Mouse (Mus musculus): Measurements from ENCODE around the gene Galnt7. TPM values are rescaled to one million over a fixed set of nuclear protein-coding genes. Genes with fewer than 3 reads are reported as not detected.
A peak's percentile ranks its signal among the peaks of the same experiment; 100 is the strongest.

The Galnt7 gene
- polyA plus RNA-seq, 1 experiment from 2014 or later: 17.3 TPM

- H3K9ac ChIP-seq (ENCODE audit: low read depth, low read length): no peak overlapping the region
- no peaks in the 10 kb centered on the region for H3K27me3 ChIP-seq (ENCODE audit: control insufficient read depth, insufficient read depth, low read length)
- no peak overlapping the region for H3K4me3 ChIP-seq (ENCODE audit: low read depth, low read length)
- no peaks in the 10 kb centered on the region for H3K4me1 ChIP-seq (replicated peaks; ENCODE audit: control insufficient read depth, insufficient read depth, low read length)
- no peak overlapping the region for H3K4me2 ChIP-seq (replicated peaks; ENCODE audit: low read depth, low read length)
- H3K27ac ChIP-seq (ENCODE audit: low read depth, low read length): no peak overlapping the region
- no peaks in the 10 kb centered on the region for H3K9me3 ChIP-seq (ENCODE audit: control insufficient read depth, low read length)
- WGBS: 58% methylated on average over 11 of the region's 11 CpGs
- DNase-seq (ENCODE audit: low spot score) (peak; percentile 19), ATAC-seq (ENCODE audit: low FRiP score) (no peak)
- H3K36me3 ChIP-seq (ENCODE audit: control insufficient read depth, insufficient read depth, low read length): no peaks in the 10 kb centered on the region
These were observed 83.4 kb downstream of the Galnt7 start for GRCm38 (mm10) chr8:57569400-57569795.

GRCm38 (mm10) chr8:57568633-57569399, 84.0 kb downstream of the Galnt7 start:
- ATAC-seq (ENCODE audit: low FRiP score): no peak
- 71% methylated on average over 18 of the region's 18 CpGs for WGBS
- DNase-seq (ENCODE audit: low spot score): no peak

GRCm38 (mm10) chr8:57567998-57568397, 84.8 kb downstream of the Galnt7 start:
- WGBS: 92% methylated on average over 7 of the region's 7 CpGs
- H3K9me3 ChIP-seq (ENCODE audit: control insufficient read depth, low read length): no peaks in the 10 kb centered on the region

More at GRCm38 (mm10) chr8:57568633-57569399, 84.0 kb downstream of the Galnt7 start:
- Histone ChIP-seq H3K4me2 (replicated peaks; ENCODE audit: low read depth, low read length) (no peak overlapping the region), H3K4me1 (replicated peaks; ENCODE audit: control insufficient read depth, insufficient read depth, low read length) (no peaks in the 10 kb centered on the region), H3K36me3 (ENCODE audit: control insufficient read depth, insufficient read depth, low read length) (no peaks in the 10 kb centered on the region), H3K27ac (ENCODE audit: low read depth, low read length) (no peak overlapping the region), H3K4me3 (ENCODE audit: low read depth, low read length) (no peak overlapping the region), H3K9ac (ENCODE audit: low read depth, low read length) (no peak overlapping the region), H3K27me3 (ENCODE audit: control insufficient read depth, insufficient read depth, low read length) (no peaks in the 10 kb centered on the region), H3K9me3 (ENCODE audit: control insufficient read depth, low read length) (no peaks in the 10 kb centered on the region)

GRCm38 (mm10) chr8:57565039-57565438, 87.8 kb downstream of the Galnt7 start:
- Histone ChIP-seq H3K27ac (ENCODE audit: low read depth, low read length) (no peak overlapping the region), H3K9ac (ENCODE audit: low read depth, low read length) (no peak overlapping the region), H3K27me3 (ENCODE audit: control insufficient read depth, insufficient read depth, low read length) (no peaks in the 10 kb centered on the region), H3K4me3 (ENCODE audit: low read depth, low read length) (no peak overlapping the region), H3K4me2 (replicated peaks; ENCODE audit: low read depth, low read length) (no peak overlapping the region), H3K4me1 (replicated peaks; ENCODE audit: control insufficient read depth, insufficient read depth, low read length) (no peaks in the 10 kb centered on the region), H3K36me3 (ENCODE audit: control insufficient read depth, insufficient read depth, low read length) (no peaks in the 10 kb centered on the region), H3K9me3 (ENCODE audit: control insufficient read depth, low read length) (no peaks in the 10 kb centered on the region)
- no peak for DNase-seq (ENCODE audit: low spot score)
- no peak for ATAC-seq (ENCODE audit: low FRiP score)
- 90% methylated on average over 5 of the region's 6 CpGs for WGBS

More at GRCm38 (mm10) chr8:57567998-57568397, 84.8 kb downstream of the Galnt7 start:
- Histone ChIP-seq H3K27ac (ENCODE audit: low read depth, low read length) (no peak overlapping the region), H3K4me1 (replicated peaks; ENCODE audit: control insufficient read depth, insufficient read depth, low read length) (no peaks in the 10 kb centered on the region), H3K4me3 (ENCODE audit: low read depth, low read length) (no peak overlapping the region), H3K4me2 (replicated peaks; ENCODE audit: low read depth, low read length) (no peak overlapping the region), H3K36me3 (ENCODE audit: control insufficient read depth, insufficient read depth, low read length) (no peaks in the 10 kb centered on the region), H3K9ac (ENCODE audit: low read depth, low read length) (no peak overlapping the region), H3K27me3 (ENCODE audit: control insufficient read depth, insufficient read depth, low read length) (no peaks in the 10 kb centered on the region)
- ATAC-seq (ENCODE audit: low FRiP score) (no peak), DNase-seq (ENCODE audit: low spot score) (no peak)

- Histone ChIP-seq H3K9me3 (ENCODE audit: control insufficient read depth, low read length) (no peaks in the 10 kb centered on the region), H3K4me3 (ENCODE audit: low read depth, low read length) (no peak overlapping the region), H3K27me3 (ENCODE audit: control insufficient read depth, insufficient read depth, low read length) (no peaks in the 10 kb centered on the region), H3K4me1 (replicated peaks; ENCODE audit: control insufficient read depth, insufficient read depth, low read length) (no peaks in the 10 kb centered on the region), H3K27ac (ENCODE audit: low read depth, low read length) (no peak overlapping the region), H3K9ac (ENCODE audit: low read depth, low read length) (no peak overlapping the region), H3K36me3 (ENCODE audit: control insufficient read depth, insufficient read depth, low read length) (no peaks in the 10 kb centered on the region), H3K4me2 (replicated peaks; ENCODE audit: low read depth, low read length) (no peak overlapping the region)
- ATAC-seq (ENCODE audit: low FRiP score) (no peak), DNase-seq (ENCODE audit: low spot score) (no peak)
- WGBS: 93% methylated on average over 15 of the region's 15 CpGs
These were observed 89.1 kb downstream of the Galnt7 start for GRCm38 (mm10) chr8:57563726-57564125.

- no peaks in the 10 kb centered on the region for H3K36me3 ChIP-seq (ENCODE audit: control insufficient read depth, insufficient read depth, low read length)
- H3K4me3 ChIP-seq (ENCODE audit: low read depth, low read length): no peak overlapping the region
- 96% methylated on average over 3 of the region's 3 CpGs for WGBS
- DNase-seq (ENCODE audit: low spot score) (no peak), ATAC-seq (ENCODE audit: low FRiP score) (no peak)
- H3K27ac ChIP-seq (ENCODE audit: low read depth, low read length): no peak overlapping the region
- no peaks in the 10 kb centered on the region for H3K27me3 ChIP-seq (ENCODE audit: control insufficient read depth, insufficient read depth, low read length)
- H3K9ac ChIP-seq (ENCODE audit: low read depth, low read length): no peak overlapping the region
- H3K9me3 ChIP-seq (ENCODE audit: control insufficient read depth, low read length): no peaks in the 10 kb centered on the region
- H3K4me2 ChIP-seq (replicated peaks; ENCODE audit: low read depth, low read length): no peak overlapping the region
- H3K4me1 ChIP-seq (replicated peaks; ENCODE audit: control insufficient read depth, insufficient read depth, low read length): no peaks in the 10 kb centered on the region
These were observed 90.1 kb downstream of the Galnt7 start for GRCm38 (mm10) chr8:57562741-57563140.

GRCm38 (mm10) chr8:57560926-57561325, 91.9 kb downstream of the Galnt7 start:
- Histone ChIP-seq H3K36me3 (ENCODE audit: control insufficient read depth, insufficient read depth, low read length) (no peaks in the 10 kb centered on the region), H3K9ac (ENCODE audit: low read depth, low read length) (no peak overlapping the region), H3K4me1 (replicated peaks; ENCODE audit: control insufficient read depth, insufficient read depth, low read length) (no peaks in the 10 kb centered on the region), H3K27me3 (ENCODE audit: control insufficient read depth, insufficient read depth, low read length) (no peaks in the 10 kb centered on the region), H3K4me2 (replicated peaks; ENCODE audit: low read depth, low read length) (no peak overlapping the region), H3K4me3 (ENCODE audit: low read depth, low read length) (no peak overlapping the region), H3K9me3 (ENCODE audit: control insufficient read depth, low read length) (no peaks in the 10 kb centered on the region), H3K27ac (ENCODE audit: low read depth, low read length) (no peak overlapping the region)
- ATAC-seq (ENCODE audit: low FRiP score) (no peak), DNase-seq (ENCODE audit: low spot score) (no peak)
- WGBS: 91% methylated on average over 9 of the region's 9 CpGs

GRCm38 (mm10) chr8:57552102-57553032, 100.5 kb downstream of the Galnt7 start:
- 89% methylated on average over 14 of the region's 14 CpGs for WGBS
- H3K27ac ChIP-seq (ENCODE audit: low read depth, low read length): no peak overlapping the region

More at GRCm38 (mm10) chr8:57552102-57553032, 100.5 kb downstream of the Galnt7 start:
- Histone ChIP-seq H3K4me1 (replicated peaks; ENCODE audit: control insufficient read depth, insufficient read depth, low read length) (no peaks in the 10 kb centered on the region), H3K4me2 (replicated peaks; ENCODE audit: low read depth, low read length) (no peak overlapping the region), H3K36me3 (ENCODE audit: control insufficient read depth, insufficient read depth, low read length) (no peaks in the 10 kb centered on the region), H3K4me3 (ENCODE audit: low read depth, low read length) (no peak overlapping the region), H3K27me3 (ENCODE audit: control insufficient read depth, insufficient read depth, low read length) (no peaks in the 10 kb centered on the region), H3K9ac (ENCODE audit: low read depth, low read length) (no peak overlapping the region), H3K9me3 (ENCODE audit: control insufficient read depth, low read length) (no peaks in the 10 kb centered on the region)
- DNase-seq (ENCODE audit: low spot score): no peak
- no peak for ATAC-seq (ENCODE audit: low FRiP score)
